Mouse (Mus musculus) v-Abl transformed pro-B cells (cell line): ENCODE measurements around the gene Poglut1.

ENCODE experiments used
- in situ Hi-C, 2 experiments: fragments of 400-800 bp; cut with MboI; formaldehyde crosslinking; loops; one replicate each; pipeline ENCODE4 v1.15.1; 2025; ENCODE audit not compliant: unreplicated experiment in 2 of 2

Poglut1 gene

DNA sequence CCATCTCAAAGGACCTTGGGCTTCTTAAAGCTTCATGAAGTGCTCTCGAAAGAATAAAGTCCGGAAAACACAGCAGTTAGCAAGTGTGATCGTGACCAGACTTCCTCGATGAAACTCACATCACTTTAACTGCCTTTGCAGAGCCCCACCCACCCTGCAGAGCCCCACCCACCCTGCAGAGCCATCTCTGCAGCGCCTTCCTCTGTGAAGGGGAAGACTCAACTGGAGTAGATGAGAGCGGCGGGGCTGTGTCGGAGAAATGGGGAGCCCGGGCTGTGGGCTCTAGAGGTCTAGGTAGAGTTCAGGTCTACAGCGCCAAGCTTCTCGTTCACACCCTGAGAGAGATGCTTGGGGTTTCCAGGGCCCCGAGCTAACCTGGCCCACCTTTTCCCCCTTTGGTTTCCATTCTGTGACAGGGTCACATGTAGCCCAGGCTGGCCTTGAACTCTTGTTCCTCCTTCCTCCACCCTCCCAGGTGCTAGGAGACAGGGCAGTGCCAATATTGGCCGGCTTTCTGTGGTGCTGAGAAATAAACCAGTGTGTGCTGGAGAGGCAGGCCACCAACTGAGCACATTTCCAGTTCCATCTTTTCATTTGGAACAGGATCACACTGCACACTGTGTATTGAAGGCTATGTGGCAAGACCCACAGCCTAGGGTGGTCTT, 11.2 kb downstream of the Poglut1 start:
- in situ Hi-C loops = loop anchor here (5.0 to 10.0 kb wide), 6 partner anchors 78 to 516 kb away; no protein-coding TSS in a partner anchor

DNA sequence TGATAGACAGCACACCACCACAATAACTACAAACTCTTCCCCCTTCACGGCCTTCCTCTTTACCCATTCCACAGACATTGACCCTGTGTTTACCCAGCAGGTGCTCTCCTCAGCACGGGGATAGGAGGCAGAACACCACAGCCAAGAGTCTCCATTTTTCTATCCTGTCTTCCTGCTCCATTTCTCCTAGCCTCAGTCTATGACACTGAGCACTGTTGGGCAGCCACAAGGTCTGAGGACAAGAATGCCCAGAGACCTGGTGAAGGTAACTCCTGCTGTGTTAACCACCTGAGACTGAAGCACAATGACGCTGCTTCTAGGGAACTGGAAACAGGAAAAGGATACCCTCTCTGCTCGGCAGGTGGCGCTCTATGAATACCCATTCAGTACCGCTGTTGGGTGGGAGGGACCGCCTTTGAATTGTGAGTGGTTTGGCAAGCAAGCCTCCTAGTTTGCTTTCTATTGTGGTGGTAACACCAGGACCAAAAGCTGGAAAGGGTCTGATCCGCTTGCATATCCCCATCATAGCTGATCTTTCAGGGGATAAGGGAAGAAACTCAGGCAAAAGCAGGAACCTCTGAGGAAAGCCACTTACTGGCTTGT, 13.4 kb downstream of the Poglut1 start:
- in situ Hi-C loops = loop anchor here (5.0 to 10.0 kb wide), 6 partner anchors 81 to 518 kb away; no protein-coding TSS in a partner anchor

GRCm38 (mm10) chr16:38526264-38526663, 23.8 kb downstream of the Poglut1 start:
- in situ Hi-C loops = no loop called here

- in situ Hi-C loops = loop anchor here (25.0 kb wide), 4 partner anchors 435 to 1435 kb away; partner anchors contain the start of genes Gsk3b (in 2 of the 2), Gtf2e1 (in 2 of the 2), Rabl3 (in 2 of the 2) and Gm36028 (in 1 of the 2)
Measured at GRCm38 (mm10) chr16:38522129-38523084, 27.7 kb downstream of the Poglut1 start, which contains the start of gene Timmdc1. Gene Timmdc1 (minus strand): TSS chr16:38522663.

DNA sequence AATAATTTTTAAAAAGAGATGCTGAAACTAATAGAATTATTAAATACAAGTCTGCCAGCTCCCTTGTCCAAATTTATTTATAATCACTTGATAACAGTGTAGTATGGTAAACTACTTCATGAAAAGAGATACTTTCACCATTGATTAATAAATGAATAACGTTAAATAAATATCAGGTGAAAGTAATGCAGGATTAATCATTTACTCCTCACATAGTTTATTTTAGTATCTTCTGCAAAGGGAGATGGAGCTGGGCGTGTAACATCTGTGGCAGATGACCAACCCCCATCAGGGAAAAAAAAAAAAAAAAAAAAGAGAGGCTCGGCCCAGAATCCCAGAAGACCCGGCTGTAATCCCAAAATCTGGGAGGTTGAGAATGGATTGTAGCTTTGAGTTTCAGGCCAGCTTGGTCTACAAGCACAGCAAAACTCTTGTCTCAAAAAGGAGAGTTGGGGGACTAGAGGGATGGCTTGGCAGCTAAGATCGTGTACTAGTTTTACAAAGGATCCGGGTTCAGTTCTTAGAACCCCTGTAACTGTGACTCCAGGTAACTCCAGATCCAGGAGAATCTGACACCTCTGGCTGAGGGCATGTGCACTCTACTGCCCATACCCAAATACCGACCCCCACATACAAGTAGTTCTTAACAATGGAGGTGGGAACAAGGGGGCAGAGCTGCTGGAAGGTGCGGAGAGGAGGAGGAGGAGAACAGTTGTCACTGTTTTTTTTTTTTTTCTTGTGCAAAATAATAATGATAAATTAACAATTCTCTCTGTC, 28.7 kb downstream of the Poglut1 start:
- in situ Hi-C loops = loop anchor here (25.0 kb wide), 4 partner anchors 434 to 1434 kb away; partner anchors contain the start of genes Gsk3b (in 2 of the 2), Gtf2e1 (in 2 of the 2), Rabl3 (in 2 of the 2) and Gm36028 (in 1 of the 2)

DNA sequence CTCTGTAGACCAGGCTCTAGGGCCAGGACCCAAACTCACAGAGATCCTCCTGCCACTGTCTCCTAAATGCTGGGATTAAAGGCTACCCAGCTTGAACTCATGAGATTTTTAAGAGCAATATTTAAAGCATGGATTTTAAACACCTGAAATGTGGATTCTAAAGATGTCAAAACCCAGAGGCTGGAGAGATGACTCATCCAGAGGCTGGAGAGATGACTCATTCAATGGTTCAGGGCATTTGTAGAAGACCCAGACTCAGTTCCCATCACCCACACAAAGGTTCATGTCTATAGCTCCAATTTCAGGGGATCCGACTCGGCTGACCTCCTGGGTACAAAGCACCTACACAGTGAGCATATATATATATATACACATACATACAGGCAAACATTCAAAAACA, 30.9 kb downstream of the Poglut1 start:
- in situ Hi-C loops = loop anchor here (25.0 kb wide), 4 partner anchors 432 to 1432 kb away; partner anchors contain the start of genes Gsk3b (in 2 of the 2), Gtf2e1 (in 2 of the 2), Rabl3 (in 2 of the 2) and Gm36028 (in 1 of the 2)

- in situ Hi-C loops = loop anchor here (25.0 kb wide), 4 partner anchors 424 to 1424 kb away; partner anchors contain the start of genes Gsk3b (in 2 of the 2), Gtf2e1 (in 2 of the 2), Rabl3 (in 2 of the 2) and Gm36028 (in 1 of the 2)
Measured at GRCm38 (mm10) chr16:38510846-38511245, 39.2 kb downstream of the Poglut1 start.

DNA sequence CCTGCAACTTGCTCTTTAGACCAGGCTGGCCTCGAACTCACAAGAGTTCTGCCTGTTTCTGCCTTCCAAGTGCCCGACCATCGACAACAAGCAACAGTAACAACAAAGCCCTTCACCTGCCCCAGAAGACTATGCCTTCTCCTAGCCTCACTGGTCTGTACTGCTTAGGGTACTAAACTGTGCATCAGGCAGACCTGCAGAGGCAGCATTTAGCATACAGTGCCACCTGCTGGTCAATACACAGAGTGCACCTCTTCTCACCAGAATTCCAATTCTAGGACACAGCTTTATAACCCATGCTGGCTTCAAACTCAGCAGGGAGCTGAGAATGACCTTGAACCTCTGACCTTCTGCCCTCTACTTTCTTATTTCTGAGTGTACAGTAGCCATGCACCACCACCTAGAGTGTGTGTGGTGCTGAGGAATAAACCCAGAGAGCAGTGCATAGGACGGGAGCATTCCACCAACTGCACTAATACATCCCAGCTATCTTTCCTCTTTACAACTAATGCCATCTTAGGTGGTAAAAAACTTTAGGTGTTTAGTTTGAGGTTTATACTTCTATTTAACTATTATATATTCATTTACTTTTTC, 43.9 kb downstream of the Poglut1 start:
- in situ Hi-C loops = loop anchor here (5.0 to 25.0 kb wide), 7 partner anchors 159 to 1419 kb away; partner anchors contain the start of genes Cox17 (in 2 of the 2), Gm21987 (in 2 of the 2), Gsk3b (in 2 of the 2) and Gtf2e1 (in 2 of the 2)

DNA sequence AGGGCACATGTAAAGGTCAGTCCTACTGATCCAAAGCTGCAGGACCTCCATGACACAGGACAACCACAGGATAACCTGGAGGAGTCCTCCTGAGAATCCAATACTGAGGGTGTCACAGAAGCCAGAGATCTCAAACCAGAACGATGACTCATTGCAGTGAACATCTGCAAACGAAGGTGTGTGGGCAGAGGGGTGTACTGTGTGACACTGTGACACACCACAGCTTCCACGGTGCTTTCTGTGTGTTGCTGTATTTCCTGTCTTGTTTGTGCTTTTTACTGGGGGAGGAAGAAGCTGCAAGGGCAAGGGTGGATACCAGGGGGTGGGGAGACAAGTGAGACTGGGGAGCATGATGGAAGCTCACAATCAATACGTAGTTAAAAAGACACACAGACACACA, 46.5 kb downstream of the Poglut1 start:
- in situ Hi-C loops = loop anchor here (10.0 to 25.0 kb wide), 5 partner anchors 416 to 1416 kb away; partner anchors contain the start of genes Gsk3b (in 2 of the 2), Gtf2e1 (in 2 of the 2), Rabl3 (in 2 of the 2) and Gm36028 (in 1 of the 2)

DNA sequence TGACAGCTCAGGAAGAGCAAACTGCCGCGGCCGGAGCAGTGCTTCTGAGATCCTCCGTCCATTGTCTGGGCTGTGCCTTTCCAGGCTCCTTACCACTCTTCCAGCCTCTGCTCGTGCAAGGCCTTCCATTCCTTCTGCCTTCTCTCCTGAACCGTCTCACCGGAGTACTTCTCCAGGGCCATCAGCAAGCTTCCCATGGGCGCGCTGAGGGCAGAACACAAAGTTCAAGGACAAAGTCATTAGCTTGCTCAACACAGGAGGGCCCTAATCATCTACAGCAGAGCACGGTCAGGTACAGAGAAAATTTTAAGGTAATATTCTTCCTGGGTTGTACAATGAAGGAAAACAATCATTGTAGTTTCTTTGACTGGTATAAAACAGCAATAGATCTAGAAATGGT, 47.6 kb downstream of the Poglut1 start:
- in situ Hi-C loops = loop anchor here (10.0 to 25.0 kb wide), 5 partner anchors 415 to 1415 kb away; partner anchors contain the start of genes Gsk3b (in 2 of the 2), Gtf2e1 (in 2 of the 2), Rabl3 (in 2 of the 2) and Gm36028 (in 1 of the 2)

GRCm38 (mm10) chr16:38496604-38497140, 53.4 kb downstream of the Poglut1 start:
- in situ Hi-C loops = loop anchor here in 1 of 2 experiments (10.0 to 25.0 kb wide), 2 partner anchors 509 to 812 kb away; no protein-coding TSS in a partner anchor

GRCm38 (mm10) chr16:38493890-38494289, 56.2 kb downstream of the Poglut1 start:
- in situ Hi-C loops = loop anchor here in 1 of 2 experiments (10.0 to 25.0 kb wide), 2 partner anchors 507 to 809 kb away; no protein-coding TSS in a partner anchor

- in situ Hi-C loops = loop anchor here in 1 of 2 experiments (10.0 to 25.0 kb wide), 2 partner anchors 505 to 808 kb away; no protein-coding TSS in a partner anchor
Measured at GRCm38 (mm10) chr16:38492551-38492950, 57.5 kb downstream of the Poglut1 start.

- in situ Hi-C loops = loop anchor here (5.0 to 25.0 kb wide), 3 partner anchors 106 to 496 kb away; partner anchors contain the start of genes Cox17 (in 1 of the 2) and Gm21987 (in 1 of the 2)
Measured at GRCm38 (mm10) chr16:38483582-38484309, 66.3 kb downstream of the Poglut1 start.

DNA sequence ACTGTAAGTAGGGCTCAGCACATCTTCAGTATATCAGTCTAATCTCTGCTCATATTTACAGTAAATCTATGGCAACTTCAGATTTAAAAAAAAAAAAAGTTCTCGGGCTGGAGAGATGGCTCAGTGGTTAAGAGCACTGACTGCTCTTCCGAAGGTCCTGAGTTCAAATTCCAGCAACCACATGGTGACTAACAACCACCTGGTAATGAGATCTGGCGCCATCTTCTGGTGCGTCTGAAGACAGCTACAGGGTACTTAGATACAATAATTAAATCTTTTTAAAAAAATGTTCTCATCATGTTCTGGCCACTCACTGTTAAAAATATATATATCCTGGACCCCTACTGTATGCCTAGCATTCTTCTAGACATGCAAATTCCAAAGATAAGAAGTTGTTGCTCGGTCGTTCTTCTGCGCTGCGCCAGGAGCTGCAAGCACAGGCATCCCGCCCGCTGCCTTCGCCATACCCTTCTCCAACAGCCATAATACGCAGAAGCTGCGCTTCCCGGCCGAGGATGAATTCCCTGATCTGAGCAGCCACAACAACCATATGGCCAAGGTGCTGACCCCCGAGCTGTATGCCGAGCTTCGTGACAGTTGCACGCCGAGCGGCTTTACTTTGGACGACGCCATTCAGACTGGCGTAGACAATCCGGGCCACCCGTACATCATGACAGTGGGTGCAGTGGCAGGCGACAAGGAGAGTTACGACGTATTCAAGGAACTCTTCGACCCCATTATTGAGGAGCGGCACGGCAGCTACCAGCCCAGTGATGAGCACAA, 67.1 kb downstream of the Poglut1 start:
- in situ Hi-C loops = loop anchor here (5.0 to 25.0 kb wide), 3 partner anchors 106 to 496 kb away; partner anchors contain the start of genes Cox17 (in 1 of the 2) and Gm21987 (in 1 of the 2)

GRCm38 (mm10) chr16:38481327-38481726, 68.7 kb downstream of the Poglut1 start:
- in situ Hi-C loops = loop anchor here (5.0 to 25.0 kb wide), 3 partner anchors 104 to 494 kb away; partner anchors contain the start of genes Cox17 (in 1 of the 2) and Gm21987 (in 1 of the 2)
